Mouse (Mus musculus): ENCODE measurements at regions not wholly inside any gene's neighbourhood (a gene's known extent, or its start where the extent isn't known, plus 50 kb on each side); places are given as distances from the start of the nearest gene placed in this dataset.

DNA sequence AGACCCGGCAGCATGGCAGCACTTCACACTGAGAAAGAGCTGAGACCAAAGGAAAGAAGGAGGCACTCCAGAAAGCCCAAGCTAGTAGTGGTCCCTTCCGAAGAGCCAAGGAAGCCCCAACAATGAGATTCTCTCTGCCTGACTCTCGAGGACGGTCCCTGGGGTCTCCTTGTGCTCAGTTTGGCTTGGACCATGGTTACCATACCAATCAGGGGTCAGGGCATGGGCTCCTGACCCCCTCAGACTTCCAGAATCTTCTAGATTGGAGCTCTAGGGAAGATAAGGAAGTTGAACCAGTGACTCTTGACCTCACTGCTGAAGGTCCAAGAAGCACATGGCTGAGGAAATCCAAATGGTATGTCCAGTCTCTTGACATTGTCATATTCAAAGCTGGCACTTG is 53.0 kb upstream of the Cplx2 start:
- DNase-seq (ENCODE audit: low spot score), result no peak

DNA sequence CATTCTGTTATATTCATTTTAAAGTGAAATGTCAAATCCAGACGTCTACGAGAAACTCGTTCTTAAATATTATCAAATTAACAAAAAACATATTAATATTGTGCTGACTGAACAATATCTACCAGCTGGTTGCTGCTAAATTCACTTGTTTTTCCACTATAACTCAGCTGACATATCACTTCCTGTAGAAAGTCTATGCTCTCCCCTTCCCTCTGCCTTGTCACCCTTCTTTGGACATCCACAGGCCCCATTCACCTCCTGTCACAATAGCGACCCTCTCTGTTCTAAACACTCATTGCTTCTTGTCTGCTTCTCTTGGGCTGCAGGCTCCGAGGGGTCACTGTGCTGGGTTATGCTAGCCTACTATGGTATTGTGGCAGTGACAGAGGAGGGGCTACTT is 52.5 kb upstream of the Cplx2 start:
- DNase-seq (ENCODE audit: low spot score), result no peak

GRCm38 (mm10) chr13:54320212-54320611 is 50.9 kb upstream of the Cplx2 start:
- no peak for DNase-seq (ENCODE audit: low spot score)

GRCm38 (mm10) chr13:54321011-54321410 is 50.1 kb upstream of the Cplx2 start:
- no peak for DNase-seq (ENCODE audit: low spot score)
